Mouse (Mus musculus): ENCODE measurements at regions not wholly inside any gene's neighbourhood (a gene's known extent, or its start where the extent isn't known, plus 50 kb on each side); places are given as distances from the start of the nearest gene placed in this dataset.

DNA sequence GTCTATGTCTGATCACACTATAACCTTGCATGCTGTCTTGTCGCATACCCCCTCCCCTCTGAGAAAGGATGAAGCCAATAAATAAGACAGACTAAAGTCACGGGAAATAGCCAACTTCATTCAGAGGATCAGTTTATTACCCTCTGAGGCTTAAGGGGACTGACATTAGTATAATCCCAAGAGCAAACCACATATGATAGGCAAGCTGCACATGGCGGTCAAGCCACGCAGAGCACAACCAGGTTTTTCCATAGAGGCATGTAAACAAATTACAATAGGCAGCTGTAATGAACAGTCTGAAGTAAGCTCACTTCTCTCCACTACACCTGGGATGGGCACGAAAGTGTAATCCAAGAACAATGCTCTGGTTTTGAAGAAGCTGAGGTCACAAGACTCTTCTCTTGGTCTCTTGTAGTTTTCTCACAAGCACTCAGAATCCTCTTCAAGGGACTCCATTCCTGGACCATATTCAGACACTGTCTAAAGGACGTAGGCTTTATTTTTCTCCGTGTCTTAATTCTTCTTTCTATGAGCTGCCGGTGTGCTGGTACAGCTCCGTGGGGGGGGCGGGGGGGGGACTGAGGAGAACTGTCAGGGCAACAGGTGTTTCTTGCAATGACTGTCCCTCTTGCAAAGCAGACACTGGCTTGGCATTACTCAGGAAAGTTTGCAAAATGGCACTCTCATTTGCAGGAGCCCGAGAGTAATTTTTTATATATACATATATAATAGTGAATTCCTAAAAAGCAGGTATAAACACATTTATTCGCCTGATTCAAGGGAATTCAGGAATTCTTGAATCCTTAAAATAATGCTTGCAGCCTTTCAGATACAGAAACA lies 118.4 kb upstream of the Itga4 start:
- TF ChIP-seq SIN3A (IDR thresholded peaks at IDR 0.05; ENCODE audit: low read length) (no peak), MAFK (IDR thresholded peaks at IDR 0.05; ENCODE audit: borderline replicate concordance, low read depth, low read length) (no peak), CTCF (IDR thresholded peaks at IDR 0.05 in 2 of 3, conservative IDR thresholded peaks at IDR 0.05 in 1 of 3; ENCODE audit: control insufficient read depth in 1 of 3, insufficient read depth in 1 of 3, low read depth in 2 of 3, low read length in 3 of 3, poor library complexity in 1 of 3, severe bottlenecking in 1 of 3) (no peak), EP300 (IDR thresholded peaks at IDR 0.05; ENCODE audit: low read depth in 1 of 2, low read length in 2 of 2) (no peak), POLR2A (IDR thresholded peaks at IDR 0.05; ENCODE audit: control insufficient read depth in 1 of 2, insufficient read depth in 1 of 2, low read depth in 1 of 2, low read length in 2 of 2, poor library complexity in 1 of 2) (no peak), CHD1 (IDR thresholded peaks at IDR 0.05; ENCODE audit: low read depth, low read length) (no peak), GABPA (IDR thresholded peaks at IDR 0.05; ENCODE audit: low read depth, low read length) (no peak), MYB (IDR thresholded peaks at IDR 0.05; ENCODE audit: low read depth, low read length) (no peak), CHD2 (IDR thresholded peaks at IDR 0.05; ENCODE audit: low read length) (no peak), USF1 (IDR thresholded peaks at IDR 0.05; ENCODE audit: low read depth, low read length) (no peak), GATA1 (IDR thresholded peaks at IDR 0.05; ENCODE audit: low read depth, low read length) (no peak)

Measured in MEL (cell line).